Mouse (Mus musculus): ENCODE results near the gene Snx30. TPM values are rescaled to one million over a fixed set of nuclear protein-coding genes. Genes with fewer than 3 reads are reported as not detected.

Snx30 gene
- polyA plus RNA-seq, 1 experiment from 2014 or later, result 6.4 TPM

- Histone ChIP-seq H3K4me1 (peaks cover 13% of the 10 kb centered on the region), H3K9me3 (no peaks in the 10 kb centered on the region)
- DNase-seq (ENCODE audit: low spot score), result no peak
Measured at GRCm38 (mm10) chr4:59802107-59802506, 3.5 kb upstream of the Snx30 start.

GRCm38 (mm10) chr4:59802792-59803191 lies 2.8 kb upstream of the Snx30 start:
- DNase-seq (ENCODE audit: low spot score), result no peak
- no peaks in the 10 kb centered on the region for H3K9me3 ChIP-seq
- H3K27ac ChIP-seq (replicated peaks), result no peak overlapping the region
- H3K4me1 ChIP-seq, result peaks cover 19% of the 10 kb centered on the region
- no peak overlapping the region for H3K4me3 ChIP-seq
- no peaks in the 10 kb centered on the region for H3K36me3 ChIP-seq (replicated peaks)
- WGBS, result 74% methylated on average over 4 of the region's 4 CpGs
- H3K27me3 ChIP-seq (replicated peaks; ENCODE audit: low read depth, poor library complexity, severe bottlenecking), result peaks cover 3% of the 10 kb centered on the region; the same call in 1 of the 2 replicates

More at GRCm38 (mm10) chr4:59802107-59802506, 3.5 kb upstream of the Snx30 start:
- no peak overlapping the region for H3K4me3 ChIP-seq
- no peak overlapping the region for H3K27ac ChIP-seq (replicated peaks)
- peaks cover 3% of the 10 kb centered on the region; the same call in 1 of the 2 replicates for H3K27me3 ChIP-seq (replicated peaks; ENCODE audit: low read depth, poor library complexity, severe bottlenecking)
- no peaks in the 10 kb centered on the region for H3K36me3 ChIP-seq (replicated peaks)
- WGBS, result 80% methylated on average over 6 of the region's 6 CpGs

DNA sequence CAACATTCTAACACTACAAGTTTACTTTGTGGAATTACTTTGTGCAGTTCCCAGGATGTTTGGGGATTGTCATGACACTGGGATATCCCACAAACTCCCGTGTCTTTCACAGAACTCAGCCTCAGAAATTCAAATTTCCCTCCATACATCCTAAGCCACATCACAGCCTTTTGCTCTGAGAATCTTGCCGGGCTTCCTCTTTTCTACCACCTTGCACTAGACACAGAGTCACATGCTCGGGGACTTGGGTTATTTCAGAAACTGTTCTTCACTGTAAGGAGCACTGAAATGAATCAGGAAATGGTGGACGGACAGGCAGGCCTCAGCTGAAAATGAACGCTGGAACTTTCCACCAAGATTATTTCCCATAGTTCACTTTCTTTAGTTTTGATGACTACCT lies 2.3 kb upstream of the Snx30 start:
- Histone ChIP-seq H3K36me3 (replicated peaks) (no peaks in the 10 kb centered on the region), H3K27me3 (replicated peaks; ENCODE audit: low read depth, poor library complexity, severe bottlenecking) (peaks cover 3% of the 10 kb centered on the region; the same call in 1 of the 2 replicates), H3K9me3 (no peaks in the 10 kb centered on the region), H3K27ac (replicated peaks) (no peak overlapping the region), H3K4me1 (peaks cover 21% of the 10 kb centered on the region), H3K4me3 (no peak overlapping the region)
- DNase-seq (ENCODE audit: low spot score), result no peak
- WGBS, result 82% methylated on average over 5 of the region's 5 CpGs

GRCm38 (mm10) chr4:59804754-59805153 lies 886 bp upstream of the Snx30 start:
- H3K27me3 ChIP-seq (replicated peaks; ENCODE audit: low read depth, poor library complexity, severe bottlenecking), result peaks cover 3% of the 10 kb centered on the region; the same call in 1 of the 2 replicates
- 86% methylated on average over 1 of the region's 1 CpGs for WGBS
- no peak for DNase-seq (ENCODE audit: low spot score)
- H3K4me3 ChIP-seq, result peak overlapping the region; percentile 93
- peaks cover 21% of the 10 kb centered on the region for H3K4me1 ChIP-seq
- no peaks in the 10 kb centered on the region for H3K36me3 ChIP-seq (replicated peaks)
- H3K27ac ChIP-seq (replicated peaks), result no peak overlapping the region
- no peaks in the 10 kb centered on the region for H3K9me3 ChIP-seq

DNA sequence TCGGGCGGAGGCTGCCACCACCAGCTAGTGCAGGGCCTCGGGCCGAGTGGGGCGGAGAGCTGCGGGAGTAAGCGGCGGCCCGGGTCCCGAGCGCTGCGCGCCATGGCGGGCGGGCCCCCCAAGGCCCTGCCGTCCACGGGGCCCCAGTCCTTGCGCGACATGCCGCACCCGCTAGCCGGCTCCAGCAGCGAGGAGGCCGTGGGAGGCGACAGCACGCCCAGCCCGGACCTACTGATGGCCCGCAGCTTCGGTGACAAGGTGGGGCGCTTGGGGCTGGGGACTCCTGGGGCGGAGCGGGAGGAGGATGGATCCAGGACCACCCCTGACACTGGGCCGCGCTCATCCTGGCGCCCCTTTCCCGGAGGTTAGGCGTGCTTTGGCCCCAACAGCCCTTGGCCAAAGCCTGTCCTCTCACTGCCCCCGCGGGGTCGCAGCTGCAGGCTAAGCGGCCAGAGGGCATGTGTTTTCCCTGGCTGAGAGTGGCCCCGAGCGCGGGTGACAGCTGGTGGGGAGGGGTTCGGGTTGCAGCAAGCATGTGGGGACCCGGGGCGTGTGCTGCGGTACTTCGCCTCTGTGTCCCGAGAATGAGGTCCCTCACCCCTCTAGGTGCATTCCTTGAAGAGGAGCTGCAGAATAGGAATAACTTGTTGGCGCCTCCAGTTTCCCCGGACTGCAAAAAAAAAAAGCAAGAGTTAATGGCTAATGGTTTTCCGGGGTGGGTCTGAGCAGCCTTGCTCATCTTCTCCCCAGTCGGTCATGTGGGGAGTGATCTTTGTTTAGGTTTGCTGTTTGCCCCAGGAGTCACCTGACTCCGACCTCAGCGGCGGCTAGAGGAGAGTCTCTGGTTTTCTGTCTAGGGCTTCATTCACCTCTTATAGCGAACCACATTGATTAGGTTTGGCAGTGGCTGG lies 583 bp downstream of the Snx30 start:
- Histone ChIP-seq H3K4me1 (peaks cover 21% of the 10 kb centered on the region), H3K27ac (replicated peaks) (peak overlapping the region; percentile 90), H3K27me3 (replicated peaks; ENCODE audit: low read depth, poor library complexity, severe bottlenecking) (peaks cover 3% of the 10 kb centered on the region; the same call in 1 of the 2 replicates), H3K9me3 (no peaks in the 10 kb centered on the region), H3K4me3 (peak overlapping the region; percentile 93), H3K36me3 (replicated peaks) (no peaks in the 10 kb centered on the region)
- peak; percentile 66 for DNase-seq (ENCODE audit: low spot score)
- WGBS, result under 1% methylated on average over 58 of the region's 58 CpGs

DNA sequence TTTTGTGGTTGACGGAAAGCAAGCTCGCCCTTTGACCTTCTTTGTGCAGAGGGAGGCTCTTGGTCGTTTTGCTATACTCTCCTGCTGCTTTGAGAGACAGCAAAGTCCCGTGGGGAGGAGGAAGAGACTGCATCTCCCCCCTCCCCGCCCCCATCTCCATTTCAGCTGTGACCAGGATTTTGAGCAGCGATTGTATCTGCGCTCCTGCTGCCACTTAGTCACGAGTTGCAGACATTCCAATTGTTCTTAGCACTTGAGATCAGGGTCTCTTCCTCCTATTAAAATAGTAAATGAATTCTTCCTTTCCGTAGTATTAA lies 1.2 kb downstream of the Snx30 start:
- Histone ChIP-seq H3K9me3 (no peaks in the 10 kb centered on the region), H3K4me1 (peaks cover 21% of the 10 kb centered on the region), H3K27ac (replicated peaks) (peak overlapping the region; percentile 90), H3K36me3 (replicated peaks) (no peaks in the 10 kb centered on the region), H3K4me3 (peak overlapping the region; percentile 93), H3K27me3 (replicated peaks; ENCODE audit: low read depth, poor library complexity, severe bottlenecking) (peaks cover 3% of the 10 kb centered on the region; the same call in 1 of the 2 replicates)
- no peak for DNase-seq (ENCODE audit: low spot score)
- 4% methylated on average over 9 of the region's 9 CpGs for WGBS

DNA sequence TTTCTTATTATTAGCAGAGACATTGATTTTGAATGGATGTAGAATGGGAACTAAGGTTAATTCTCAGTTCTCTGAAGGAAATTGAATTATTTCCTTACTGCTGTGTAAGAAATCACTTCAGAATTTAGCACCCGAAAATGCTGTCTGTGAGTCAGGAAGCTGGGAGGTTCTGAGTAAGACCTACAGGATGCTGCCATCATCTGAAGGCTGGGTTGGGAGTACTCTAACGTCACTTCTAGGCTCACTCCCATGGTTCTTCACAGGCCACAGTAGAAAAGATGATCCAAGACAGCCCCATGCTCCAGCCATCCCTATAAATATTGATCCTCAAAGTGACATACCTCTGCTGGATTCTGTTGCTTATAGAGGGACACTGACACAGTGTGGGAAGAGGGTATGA lies 1.9 kb downstream of the Snx30 start:
- WGBS, result 73% methylated on average over 2 of the region's 2 CpGs
- H3K9me3 ChIP-seq, result no peaks in the 10 kb centered on the region
- no peaks in the 10 kb centered on the region for H3K36me3 ChIP-seq (replicated peaks)
- H3K4me1 ChIP-seq, result peaks cover 21% of the 10 kb centered on the region
- H3K27ac ChIP-seq (replicated peaks), result no peak overlapping the region
- DNase-seq (ENCODE audit: low spot score), result no peak
- H3K4me3 ChIP-seq, result peak overlapping the region; percentile 93; the same call in 1 of the 2 replicates
- peaks cover 3% of the 10 kb centered on the region; the same call in 1 of the 2 replicates for H3K27me3 ChIP-seq (replicated peaks; ENCODE audit: low read depth, poor library complexity, severe bottlenecking)

DNA sequence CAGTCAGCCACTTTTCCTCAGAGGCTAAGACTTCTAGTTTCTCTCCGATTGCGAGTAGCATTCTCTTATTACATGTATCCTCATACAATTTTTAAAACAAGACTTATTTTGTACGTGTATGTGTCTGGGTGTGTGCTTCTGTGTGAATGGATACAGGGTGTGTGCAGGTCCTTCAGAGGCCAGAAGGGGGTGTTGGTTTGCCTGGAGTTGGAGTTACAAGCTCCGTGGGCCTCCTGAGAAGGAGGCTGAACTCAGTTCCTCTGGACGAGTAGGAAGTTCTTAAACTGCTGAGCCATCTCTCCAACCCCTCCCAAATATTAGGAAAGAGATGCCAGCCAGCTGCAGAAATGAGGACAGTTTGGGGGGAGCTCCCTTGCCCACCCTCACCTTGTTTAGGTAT lies 2.8 kb downstream of the Snx30 start:
- 80% methylated on average over 5 of the region's 5 CpGs for WGBS
- no peak for DNase-seq (ENCODE audit: low spot score)
- Histone ChIP-seq H3K36me3 (replicated peaks) (no peaks in the 10 kb centered on the region), H3K27me3 (replicated peaks; ENCODE audit: low read depth, poor library complexity, severe bottlenecking) (peaks cover 3% of the 10 kb centered on the region; the same call in 1 of the 2 replicates), H3K27ac (replicated peaks) (no peak overlapping the region), H3K4me1 (peaks cover 21% of the 10 kb centered on the region), H3K9me3 (no peaks in the 10 kb centered on the region), H3K4me3 (no peak overlapping the region)

DNA sequence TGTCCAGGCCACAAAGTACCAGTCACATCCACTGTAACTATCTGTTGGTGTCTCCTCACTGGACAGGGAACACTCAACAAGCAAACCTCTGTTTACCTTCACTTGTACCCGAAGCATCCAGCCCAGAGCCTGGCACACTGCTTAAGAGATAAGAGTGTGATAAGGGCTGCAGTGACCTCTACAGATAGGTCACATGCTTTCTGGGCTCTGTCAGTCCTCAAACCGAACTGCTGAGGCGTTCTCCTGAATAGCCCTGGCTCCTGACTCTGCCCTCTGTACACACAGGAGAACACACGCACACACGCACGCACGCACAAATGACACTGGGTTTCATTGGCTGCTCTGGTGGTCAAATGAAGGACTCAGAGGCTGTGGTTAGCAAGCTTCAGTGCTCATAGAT lies 8.5 kb downstream of the Snx30 start:
- H3K4me1 ChIP-seq, result peaks cover 28% of the 10 kb centered on the region
- 78% methylated on average over 7 of the region's 7 CpGs for WGBS
- H3K4me3 ChIP-seq, result no peak overlapping the region
- H3K27me3 ChIP-seq (replicated peaks; ENCODE audit: low read depth, poor library complexity, severe bottlenecking), result no peaks in the 10 kb centered on the region
- H3K27ac ChIP-seq (replicated peaks), result no peak overlapping the region
- H3K36me3 ChIP-seq (replicated peaks), result no peaks in the 10 kb centered on the region
- no peak for DNase-seq (ENCODE audit: low spot score)
- H3K9me3 ChIP-seq, result no peaks in the 10 kb centered on the region

DNA sequence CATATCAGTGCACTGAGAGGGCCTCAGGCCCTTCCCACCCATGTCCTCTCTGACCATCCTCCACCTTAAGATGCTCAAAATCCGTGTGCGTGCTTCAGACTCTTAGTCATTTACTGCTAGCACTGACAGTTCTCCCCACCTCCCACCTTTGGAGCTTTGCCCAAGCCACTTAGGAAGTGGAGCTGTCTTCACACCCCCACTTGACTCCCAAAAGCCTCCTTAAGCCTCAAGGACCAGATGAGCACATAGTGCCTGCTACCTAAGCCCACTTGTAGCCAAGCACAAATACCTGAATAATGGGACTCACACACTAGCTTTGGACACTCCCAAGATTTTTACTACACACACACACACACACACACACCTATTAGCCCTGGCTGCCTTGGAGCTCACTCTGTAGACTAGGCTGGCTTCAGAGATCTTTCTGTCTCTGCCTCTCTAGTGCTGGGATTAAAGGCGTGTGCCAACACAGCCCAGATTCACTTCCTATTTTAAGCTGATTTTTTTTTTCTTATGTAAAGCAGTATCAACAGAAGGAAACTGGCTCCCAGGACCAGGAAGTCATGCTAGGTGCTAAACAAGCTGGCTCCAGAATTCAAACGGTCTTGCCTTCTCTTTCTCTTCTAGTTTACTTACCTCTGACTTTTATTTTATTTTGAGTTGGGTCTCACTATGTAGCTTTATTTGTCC lies 9.6 kb downstream of the Snx30 start:
- H3K4me1 ChIP-seq, result peaks cover 36% of the 10 kb centered on the region
- no peaks in the 10 kb centered on the region for H3K27me3 ChIP-seq (replicated peaks; ENCODE audit: low read depth, poor library complexity, severe bottlenecking)
- no peak for DNase-seq (ENCODE audit: low spot score)
- H3K9me3 ChIP-seq, result no peaks in the 10 kb centered on the region
- no peaks in the 10 kb centered on the region for H3K36me3 ChIP-seq (replicated peaks)
- no peak overlapping the region for H3K27ac ChIP-seq (replicated peaks)
- H3K4me3 ChIP-seq, result no peak overlapping the region
- 88% methylated on average over 4 of the region's 4 CpGs for WGBS

DNA sequence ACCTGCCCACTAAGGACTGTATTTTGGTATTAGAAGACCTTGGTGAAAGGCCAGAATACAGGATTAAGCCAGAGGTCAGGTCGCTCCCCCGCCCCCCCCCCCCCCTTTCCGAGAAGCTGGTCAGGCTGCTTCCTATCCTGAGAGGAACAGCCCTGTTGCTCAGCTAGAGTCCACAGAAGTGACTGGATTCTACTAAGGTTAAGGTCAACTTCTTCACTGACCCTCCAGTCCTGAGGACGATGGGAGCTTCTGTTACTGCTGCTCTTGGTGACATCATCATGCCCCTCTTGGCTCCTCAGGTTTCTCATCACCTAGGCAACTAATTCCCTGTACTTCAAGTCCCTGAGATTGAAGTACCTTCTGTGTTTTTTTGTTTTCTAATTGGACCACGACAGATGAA lies 10.4 kb downstream of the Snx30 start:
- no peak overlapping the region for H3K27ac ChIP-seq (replicated peaks)
- H3K4me3 ChIP-seq, result no peak overlapping the region
- H3K27me3 ChIP-seq (replicated peaks; ENCODE audit: low read depth, poor library complexity, severe bottlenecking), result no peaks in the 10 kb centered on the region
- no peaks in the 10 kb centered on the region for H3K36me3 ChIP-seq (replicated peaks)
- peaks cover 36% of the 10 kb centered on the region for H3K4me1 ChIP-seq
- 41% methylated on average over 5 of the region's 5 CpGs for WGBS
- no peaks in the 10 kb centered on the region for H3K9me3 ChIP-seq
- DNase-seq (ENCODE audit: low spot score), result no peak

GRCm38 (mm10) chr4:59816477-59816876 lies 10.8 kb downstream of the Snx30 start:
- no peaks in the 10 kb centered on the region for H3K9me3 ChIP-seq
- no peaks in the 10 kb centered on the region for H3K27me3 ChIP-seq (replicated peaks; ENCODE audit: low read depth, poor library complexity, severe bottlenecking)
- no peak for DNase-seq (ENCODE audit: low spot score)
- 79% methylated on average over 9 of the region's 9 CpGs for WGBS
- no peak overlapping the region for H3K27ac ChIP-seq (replicated peaks)
- H3K4me3 ChIP-seq, result no peak overlapping the region
- H3K4me1 ChIP-seq, result peaks cover 36% of the 10 kb centered on the region
- H3K36me3 ChIP-seq (replicated peaks), result no peaks in the 10 kb centered on the region

Measured in embryonic facial prominence, embryonic 10.5 days (tissue).